Mouse (Mus musculus): ENCODE data around the gene Cyp2t4. TPM values are rescaled to one million over a fixed set of nuclear protein-coding genes. Genes with fewer than 3 reads are reported as not detected.

Cyp2t4 gene
- polyA plus RNA-seq, 1 experiment: 0.02 TPM

GRCm38 (mm10) chr7:27118033-27118511 lies 35.4 kb upstream of the Cyp2t4 start:
- Histone ChIP-seq H3K79me2 (ENCODE audit: control insufficient read depth, insufficient read depth) (no peaks in the 10 kb centered on the region), H3K4me2 (ENCODE audit: low read depth) (peak overlapping the region; percentile 18), H3K27me3 (ENCODE audit: control insufficient read depth, insufficient read depth, insufficient read length) (no peaks in the 10 kb centered on the region), H3K4me3 (no peak overlapping the region), H3K36me3 (ENCODE audit: control insufficient read depth, insufficient read depth) (no peaks in the 10 kb centered on the region), H3ac (ENCODE audit: control insufficient read depth, insufficient read length) (no peak overlapping the region)
- TF ChIP-seq MYOD1 (IDR thresholded peaks at IDR 0.05; ENCODE audit: control insufficient read depth in 1 of 3, insufficient read length in 2 of 3, low read depth in 2 of 3) (no peak), USF1 (IDR thresholded peaks at IDR 0.05; ENCODE audit: low read depth) (peak; percentile 46)

- Histone ChIP-seq H3K36me3 (ENCODE audit: control insufficient read depth, insufficient read depth) (no peaks in the 10 kb centered on the region), H3ac (ENCODE audit: control insufficient read depth, insufficient read length) (no peak within 1 kb of the TSS), H3K79me2 (ENCODE audit: control insufficient read depth, insufficient read depth) (no peaks in the 10 kb centered on the region), H3K27me3 (ENCODE audit: control insufficient read depth, insufficient read depth, insufficient read length) (peaks cover 3% of the 10 kb centered on the region), H3K4me2 (ENCODE audit: low read depth) (no peak within 1 kb of the TSS), H3K4me3 (no peak within 1 kb of the TSS)
- no peak for TF ChIP-seq TCF3 (IDR thresholded peaks at IDR 0.05; ENCODE audit: insufficient read length, low read depth)
- TF ChIP-seq REST (IDR thresholded peaks at IDR 0.05; ENCODE audit: insufficient read depth, insufficient read length): no peak
- TF ChIP-seq MAX (IDR thresholded peaks at IDR 0.05; ENCODE audit: low read depth): no peak
- no peak for TF ChIP-seq MYOG (IDR thresholded peaks at IDR 0.05; ENCODE audit: control insufficient read depth in 1 of 3, insufficient read depth in 1 of 3, insufficient read length in 2 of 3, low read depth in 2 of 3)
- TF ChIP-seq POLR2AphosphoS2 (IDR thresholded peaks at IDR 0.05; ENCODE audit: insufficient read length, low read depth): no peak
- TF ChIP-seq CEBPB (IDR thresholded peaks at IDR 0.05; ENCODE audit: insufficient read depth, poor library complexity, severe bottlenecking): no peak
- TF ChIP-seq USF1 (IDR thresholded peaks at IDR 0.05; ENCODE audit: low read depth): no peak
- TF ChIP-seq SRF (IDR thresholded peaks at IDR 0.05; ENCODE audit: control insufficient read depth, insufficient read length, low read depth): no peak
- no peak for TF ChIP-seq TCF12 (IDR thresholded peaks at IDR 0.05; ENCODE audit: insufficient read depth, poor library complexity, severe bottlenecking)
- no peak for TF ChIP-seq MYOD1 (IDR thresholded peaks at IDR 0.05; ENCODE audit: control insufficient read depth in 1 of 3, insufficient read length in 2 of 3, low read depth in 2 of 3)
- TF ChIP-seq E2F4 (IDR thresholded peaks at IDR 0.05; ENCODE audit: insufficient read depth): no peak
- TF ChIP-seq POLR2A (IDR thresholded peaks at IDR 0.05; ENCODE audit: insufficient read length, low read depth): no peak
Measured at GRCm38 (mm10) chr7:27119676-27120075, 33.8 kb upstream of the Cyp2t4 start, which contains the start of gene Cyp2f2. Gene Cyp2f2 (plus strand): TSS chr7:27119909.

- Histone ChIP-seq H3K4me2 (ENCODE audit: low read depth) (no peak overlapping the region), H3K79me2 (ENCODE audit: control insufficient read depth, insufficient read depth) (no peaks in the 10 kb centered on the region), H3K27me3 (ENCODE audit: control insufficient read depth, insufficient read depth, insufficient read length) (peaks cover 8% of the 10 kb centered on the region), H3K36me3 (ENCODE audit: control insufficient read depth, insufficient read depth) (no peaks in the 10 kb centered on the region), H3ac (ENCODE audit: control insufficient read depth, insufficient read length) (no peak overlapping the region), H3K4me3 (no peak overlapping the region)
- no peak for TF ChIP-seq MYOD1 (IDR thresholded peaks at IDR 0.05; ENCODE audit: control insufficient read depth in 1 of 3, insufficient read length in 2 of 3, low read depth in 2 of 3)
- TF ChIP-seq MYOG (IDR thresholded peaks at IDR 0.05; ENCODE audit: control insufficient read depth in 1 of 3, insufficient read depth in 1 of 3, insufficient read length in 2 of 3, low read depth in 2 of 3): no peak
- no peak for TF ChIP-seq TCF3 (IDR thresholded peaks at IDR 0.05; ENCODE audit: insufficient read length, low read depth)
- no peak for TF ChIP-seq POLR2A (IDR thresholded peaks at IDR 0.05; ENCODE audit: insufficient read length, low read depth)
- no peak for TF ChIP-seq REST (IDR thresholded peaks at IDR 0.05; ENCODE audit: insufficient read depth, insufficient read length)
- TF ChIP-seq CEBPB (IDR thresholded peaks at IDR 0.05; ENCODE audit: insufficient read depth, poor library complexity, severe bottlenecking): no peak
- TF ChIP-seq MAX (IDR thresholded peaks at IDR 0.05; ENCODE audit: low read depth): no peak
- TF ChIP-seq USF1 (IDR thresholded peaks at IDR 0.05; ENCODE audit: low read depth): no peak
- no peak for TF ChIP-seq E2F4 (IDR thresholded peaks at IDR 0.05; ENCODE audit: insufficient read depth)
- no peak for TF ChIP-seq POLR2AphosphoS2 (IDR thresholded peaks at IDR 0.05; ENCODE audit: insufficient read length, low read depth)
- TF ChIP-seq TCF12 (IDR thresholded peaks at IDR 0.05; ENCODE audit: insufficient read depth, poor library complexity, severe bottlenecking): no peak
- no peak for TF ChIP-seq SRF (IDR thresholded peaks at IDR 0.05; ENCODE audit: control insufficient read depth, insufficient read length, low read depth)
Measured at GRCm38 (mm10) chr7:27124305-27124832, 29.1 kb upstream of the Cyp2t4 start.

- Histone ChIP-seq H3K4me3 (no peak overlapping the region), H3K4me2 (ENCODE audit: low read depth) (no peak overlapping the region), H3ac (ENCODE audit: control insufficient read depth, insufficient read length) (no peak overlapping the region), H3K79me2 (ENCODE audit: control insufficient read depth, insufficient read depth) (no peaks in the 10 kb centered on the region), H3K27me3 (ENCODE audit: control insufficient read depth, insufficient read depth, insufficient read length) (peaks cover 8% of the 10 kb centered on the region), H3K36me3 (ENCODE audit: control insufficient read depth, insufficient read depth) (no peaks in the 10 kb centered on the region)
- no peak for TF ChIP-seq MYOG (IDR thresholded peaks at IDR 0.05; ENCODE audit: control insufficient read depth in 1 of 3, insufficient read depth in 1 of 3, insufficient read length in 2 of 3, low read depth in 2 of 3)
- no peak for TF ChIP-seq TCF3 (IDR thresholded peaks at IDR 0.05; ENCODE audit: insufficient read length, low read depth)
- TF ChIP-seq TCF12 (IDR thresholded peaks at IDR 0.05; ENCODE audit: insufficient read depth, poor library complexity, severe bottlenecking): no peak
Measured at GRCm38 (mm10) chr7:27124969-27125368, 28.5 kb upstream of the Cyp2t4 start.

GRCm38 (mm10) chr7:27128162-27128561 lies 25.4 kb upstream of the Cyp2t4 start:
- Histone ChIP-seq H3K79me2 (ENCODE audit: control insufficient read depth, insufficient read depth) (no peaks in the 10 kb centered on the region), H3ac (ENCODE audit: control insufficient read depth, insufficient read length) (no peak overlapping the region)
- TF ChIP-seq TCF3 (IDR thresholded peaks at IDR 0.05; ENCODE audit: insufficient read length, low read depth) (no peak), CEBPB (IDR thresholded peaks at IDR 0.05; ENCODE audit: insufficient read depth, poor library complexity, severe bottlenecking) (no peak), TCF12 (IDR thresholded peaks at IDR 0.05; ENCODE audit: insufficient read depth, poor library complexity, severe bottlenecking) (no peak), E2F4 (IDR thresholded peaks at IDR 0.05; ENCODE audit: insufficient read depth) (no peak), MAX (IDR thresholded peaks at IDR 0.05; ENCODE audit: low read depth) (no peak), REST (IDR thresholded peaks at IDR 0.05; ENCODE audit: insufficient read depth, insufficient read length) (no peak), USF1 (IDR thresholded peaks at IDR 0.05; ENCODE audit: low read depth) (no peak), MYOD1 (IDR thresholded peaks at IDR 0.05; ENCODE audit: control insufficient read depth in 1 of 3, insufficient read length in 2 of 3, low read depth in 2 of 3) (no peak), POLR2AphosphoS2 (IDR thresholded peaks at IDR 0.05; ENCODE audit: insufficient read length, low read depth) (no peak), MYOG (IDR thresholded peaks at IDR 0.05; ENCODE audit: control insufficient read depth in 1 of 3, insufficient read depth in 1 of 3, insufficient read length in 2 of 3, low read depth in 2 of 3) (no peak), SRF (IDR thresholded peaks at IDR 0.05; ENCODE audit: control insufficient read depth, insufficient read length, low read depth) (no peak), POLR2A (IDR thresholded peaks at IDR 0.05; ENCODE audit: insufficient read length, low read depth) (no peak)

More at GRCm38 (mm10) chr7:27128162-27128561, 25.4 kb upstream of the Cyp2t4 start:
- Histone ChIP-seq H3K27me3 (ENCODE audit: control insufficient read depth, insufficient read depth, insufficient read length) (peaks cover 8% of the 10 kb centered on the region), H3K4me3 (no peak overlapping the region), H3K36me3 (ENCODE audit: control insufficient read depth, insufficient read depth) (no peaks in the 10 kb centered on the region), H3K4me2 (ENCODE audit: low read depth) (no peak overlapping the region)

Data from myocyte (in vitro differentiated cells).